Mouse (Mus musculus): ENCODE data around the gene Parp11. TPM values are rescaled to one million over a fixed set of nuclear protein-coding genes. Genes with fewer than 3 reads are reported as not detected.
A peak's percentile ranks its signal among the peaks of the same experiment; 100 is the strongest.
"Not testable (repeated sequence)": the region's sequence is repeated elsewhere in the genome, so short reads cannot be mapped to it uniquely, and the experiment has no call there.

Gene Parp11
- polyA plus RNA-seq, 1 experiment, result 4.3 TPM

GRCm38 (mm10) chr6:127496841-127497656, 50.4 kb downstream of the Parp11 start:
- Histone ChIP-seq H3K27me3 (ENCODE audit: control insufficient read depth, insufficient read depth, insufficient read length) (no peaks in the 10 kb centered on the region), H3K4me3 (no peak overlapping the region), H3ac (ENCODE audit: control insufficient read depth, insufficient read length) (no peak overlapping the region), H3K4me2 (ENCODE audit: low read depth) (no peak overlapping the region), H3K79me2 (ENCODE audit: control insufficient read depth, insufficient read depth) (no peaks in the 10 kb centered on the region), H3K36me3 (ENCODE audit: control insufficient read depth, insufficient read depth) (no peaks in the 10 kb centered on the region)
- TF ChIP-seq REST (IDR thresholded peaks at IDR 0.05; ENCODE audit: insufficient read depth, insufficient read length), result no peak
- TF ChIP-seq POLR2A (IDR thresholded peaks at IDR 0.05; ENCODE audit: insufficient read length, low read depth), result no peak
- TF ChIP-seq TCF12 (IDR thresholded peaks at IDR 0.05; ENCODE audit: insufficient read depth, poor library complexity, severe bottlenecking), result no peak
- TF ChIP-seq MYOD1 (IDR thresholded peaks at IDR 0.05; ENCODE audit: control insufficient read depth in 1 of 3, insufficient read length in 2 of 3, low read depth in 2 of 3), result no peak
- TF ChIP-seq TCF3 (IDR thresholded peaks at IDR 0.05; ENCODE audit: insufficient read length, low read depth), result no peak
- TF ChIP-seq POLR2AphosphoS2 (IDR thresholded peaks at IDR 0.05; ENCODE audit: insufficient read length, low read depth), result no peak
- TF ChIP-seq SRF (IDR thresholded peaks at IDR 0.05; ENCODE audit: control insufficient read depth, insufficient read length, low read depth), result no peak
- TF ChIP-seq CEBPB (IDR thresholded peaks at IDR 0.05; ENCODE audit: insufficient read depth, poor library complexity, severe bottlenecking), result no peak
- TF ChIP-seq USF1 (IDR thresholded peaks at IDR 0.05; ENCODE audit: low read depth), result no peak
- TF ChIP-seq MAX (IDR thresholded peaks at IDR 0.05; ENCODE audit: low read depth), result no peak

- no peaks in the 10 kb centered on the region for H3K36me3 ChIP-seq (ENCODE audit: control insufficient read depth, insufficient read depth)
- H3K79me2 ChIP-seq (ENCODE audit: control insufficient read depth, insufficient read depth), result no peaks in the 10 kb centered on the region
- TF ChIP-seq POLR2AphosphoS2 (IDR thresholded peaks at IDR 0.05; ENCODE audit: insufficient read length, low read depth), result no peak
- TF ChIP-seq MYOG (IDR thresholded peaks at IDR 0.05; ENCODE audit: control insufficient read depth in 1 of 3, insufficient read depth in 1 of 3, insufficient read length in 2 of 3, low read depth in 2 of 3), result peak in 2 of 3 experiments; percentile 49 to 72
- TF ChIP-seq MYOD1 (IDR thresholded peaks at IDR 0.05; ENCODE audit: control insufficient read depth in 1 of 3, insufficient read length in 2 of 3, low read depth in 2 of 3), result peak; percentile 58 to 85 (median 68)
- H3K4me3 ChIP-seq, result no peak overlapping the region
- no peak overlapping the region for H3ac ChIP-seq (ENCODE audit: control insufficient read depth, insufficient read length)
- H3K27me3 ChIP-seq (ENCODE audit: control insufficient read depth, insufficient read depth, insufficient read length), result no peaks in the 10 kb centered on the region
- peak overlapping the region; percentile 52 for H3K4me2 ChIP-seq (ENCODE audit: low read depth)
Observed at GRCm38 (mm10) chr6:127500119-127500518, 53.5 kb downstream of the Parp11 start.

GRCm38 (mm10) chr6:127500806-127501205, 54.2 kb downstream of the Parp11 start:
- H3K36me3 ChIP-seq (ENCODE audit: control insufficient read depth, insufficient read depth), result no peaks in the 10 kb centered on the region
- H3K4me3 ChIP-seq, result no peak overlapping the region
- TF ChIP-seq REST (IDR thresholded peaks at IDR 0.05; ENCODE audit: insufficient read depth, insufficient read length) (no peak), TCF12 (IDR thresholded peaks at IDR 0.05; ENCODE audit: insufficient read depth, poor library complexity, severe bottlenecking) (no peak), TCF3 (IDR thresholded peaks at IDR 0.05; ENCODE audit: insufficient read length, low read depth) (no peak), E2F4 (IDR thresholded peaks at IDR 0.05; ENCODE audit: insufficient read depth) (no peak), SRF (IDR thresholded peaks at IDR 0.05; ENCODE audit: control insufficient read depth, insufficient read length, low read depth) (no peak), MYOG (IDR thresholded peaks at IDR 0.05; ENCODE audit: control insufficient read depth in 1 of 3, insufficient read depth in 1 of 3, insufficient read length in 2 of 3, low read depth in 2 of 3) (no peak), USF1 (IDR thresholded peaks at IDR 0.05; ENCODE audit: low read depth) (no peak), POLR2A (IDR thresholded peaks at IDR 0.05; ENCODE audit: insufficient read length, low read depth) (no peak), MAX (IDR thresholded peaks at IDR 0.05; ENCODE audit: low read depth) (no peak), POLR2AphosphoS2 (IDR thresholded peaks at IDR 0.05; ENCODE audit: insufficient read length, low read depth) (no peak), CEBPB (IDR thresholded peaks at IDR 0.05; ENCODE audit: insufficient read depth, poor library complexity, severe bottlenecking) (no peak), MYOD1 (IDR thresholded peaks at IDR 0.05; ENCODE audit: control insufficient read depth in 1 of 3, insufficient read length in 2 of 3, low read depth in 2 of 3) (no peak)
- no peaks in the 10 kb centered on the region for H3K27me3 ChIP-seq (ENCODE audit: control insufficient read depth, insufficient read depth, insufficient read length)
- H3K79me2 ChIP-seq (ENCODE audit: control insufficient read depth, insufficient read depth), result no peaks in the 10 kb centered on the region
- peak overlapping the region; percentile 52 for H3K4me2 ChIP-seq (ENCODE audit: low read depth)
- H3ac ChIP-seq (ENCODE audit: control insufficient read depth, insufficient read length), result no peak overlapping the region

- no peak overlapping the region for H3ac ChIP-seq (ENCODE audit: control insufficient read depth, insufficient read length)
- H3K27me3 ChIP-seq (ENCODE audit: control insufficient read depth, insufficient read depth, insufficient read length), result no peaks in the 10 kb centered on the region
- no peak overlapping the region for H3K4me3 ChIP-seq
Observed at GRCm38 (mm10) chr6:127502530-127502929, 55.9 kb downstream of the Parp11 start.

GRCm38 (mm10) chr6:127513776-127514175, 67.1 kb downstream of the Parp11 start:
- H3K79me2 ChIP-seq (ENCODE audit: control insufficient read depth, insufficient read depth); H3K4me3 ChIP-seq; H3K36me3 ChIP-seq (ENCODE audit: control insufficient read depth, insufficient read depth); H3K4me2 ChIP-seq (ENCODE audit: low read depth); H3K27me3 ChIP-seq (ENCODE audit: control insufficient read depth, insufficient read depth, insufficient read length); H3ac ChIP-seq (ENCODE audit: control insufficient read depth, insufficient read length): not testable (repeated sequence)

More at GRCm38 (mm10) chr6:127502530-127502929, 55.9 kb downstream of the Parp11 start:
- H3K4me2 ChIP-seq (ENCODE audit: low read depth), result no peak overlapping the region
- no peaks in the 10 kb centered on the region for H3K79me2 ChIP-seq (ENCODE audit: control insufficient read depth, insufficient read depth)
- TF ChIP-seq USF1 (IDR thresholded peaks at IDR 0.05; ENCODE audit: low read depth), result no peak
- TF ChIP-seq POLR2AphosphoS2 (IDR thresholded peaks at IDR 0.05; ENCODE audit: insufficient read length, low read depth), result no peak
- TF ChIP-seq CEBPB (IDR thresholded peaks at IDR 0.05; ENCODE audit: insufficient read depth, poor library complexity, severe bottlenecking), result no peak
- TF ChIP-seq MYOG (IDR thresholded peaks at IDR 0.05; ENCODE audit: control insufficient read depth in 1 of 3, insufficient read depth in 1 of 3, insufficient read length in 2 of 3, low read depth in 2 of 3), result no peak
- no peak for TF ChIP-seq TCF12 (IDR thresholded peaks at IDR 0.05; ENCODE audit: insufficient read depth, poor library complexity, severe bottlenecking)
- TF ChIP-seq MYOD1 (IDR thresholded peaks at IDR 0.05; ENCODE audit: control insufficient read depth in 1 of 3, insufficient read length in 2 of 3, low read depth in 2 of 3), result no peak
- no peak for TF ChIP-seq REST (IDR thresholded peaks at IDR 0.05; ENCODE audit: insufficient read depth, insufficient read length)
- no peak for TF ChIP-seq E2F4 (IDR thresholded peaks at IDR 0.05; ENCODE audit: insufficient read depth)
- no peak for TF ChIP-seq SRF (IDR thresholded peaks at IDR 0.05; ENCODE audit: control insufficient read depth, insufficient read length, low read depth)
- no peak for TF ChIP-seq TCF3 (IDR thresholded peaks at IDR 0.05; ENCODE audit: insufficient read length, low read depth)
- H3K36me3 ChIP-seq (ENCODE audit: control insufficient read depth, insufficient read depth), result no peaks in the 10 kb centered on the region

Data from myocyte (in vitro differentiated cells).